Mouse (Mus musculus) G1E (cell line): ENCODE results near the gene Nfs1.

Experiments
- CTCF ChIP-seq: IDR thresholded peaks from 2 replicates; pipeline ENCODE4 v1.5.1; 2012; ENCODE audit warnings: low read depth, low read length, inconsistent platforms, mixed read lengths
- GATA1 ChIP-seq: IDR thresholded peaks from 2 replicates; pipeline ENCODE4 v1.6.1; 2012; ENCODE audit warnings: borderline replicate concordance, low read length, inconsistent platforms, mixed read lengths

- TF ChIP-seq CTCF, result no peak
- TF ChIP-seq GATA1, result no peak
These were observed 37.0 kb upstream of the Nfs1 start for GRCm38 (mm10) chr2:156180824-156181590.
